Mouse (Mus musculus) bone marrow macrophage, adult 2 months (primary cell): ENCODE measurements around the gene Stat6.

Experiments
- CTCF ChIP-seq: IDR thresholded peaks from 2 replicates; pipeline ENCODE4 v1.5.1; 2012; ENCODE audit warnings: low read depth, mild to moderate bottlenecking, low read length, moderate library complexity
- POLR2A ChIP-seq: IDR thresholded peaks from 2 replicates; pipeline ENCODE4 v1.6.1; 2012; ENCODE audit warnings: mild to moderate bottlenecking, low read depth, low read length, borderline replicate concordance

DNA sequence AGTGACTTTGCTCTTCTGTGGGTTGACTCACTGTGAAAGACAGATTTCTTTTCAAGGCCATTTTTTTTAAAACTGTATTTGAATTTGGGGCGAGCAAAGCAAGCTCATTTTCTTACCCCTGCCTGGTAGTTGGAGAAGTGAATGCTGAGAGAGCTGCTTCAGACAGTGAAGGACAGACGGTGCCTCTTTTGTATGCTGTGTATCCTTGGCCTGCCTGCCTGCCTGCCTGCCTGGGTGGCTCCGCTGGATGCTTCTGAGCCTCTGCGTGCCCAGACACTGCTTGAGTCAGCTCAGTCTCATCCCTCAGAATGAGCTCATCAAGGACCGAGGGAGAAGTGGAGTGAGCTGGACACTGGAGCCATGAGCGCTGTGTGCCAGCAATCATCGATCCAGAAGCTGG, 56.2 kb downstream of the Stat6 start:
- TF ChIP-seq CTCF (no peak), POLR2A (no peak)
